Mouse (Mus musculus): ENCODE measurements around the gene Crkl. TPM values are rescaled to one million over a fixed set of nuclear protein-coding genes. Genes with fewer than 3 reads are reported as not detected.

Gene Crkl
- polyA plus RNA-seq, 1 experiment from 2014 or later, result 20.1 TPM

DNA sequence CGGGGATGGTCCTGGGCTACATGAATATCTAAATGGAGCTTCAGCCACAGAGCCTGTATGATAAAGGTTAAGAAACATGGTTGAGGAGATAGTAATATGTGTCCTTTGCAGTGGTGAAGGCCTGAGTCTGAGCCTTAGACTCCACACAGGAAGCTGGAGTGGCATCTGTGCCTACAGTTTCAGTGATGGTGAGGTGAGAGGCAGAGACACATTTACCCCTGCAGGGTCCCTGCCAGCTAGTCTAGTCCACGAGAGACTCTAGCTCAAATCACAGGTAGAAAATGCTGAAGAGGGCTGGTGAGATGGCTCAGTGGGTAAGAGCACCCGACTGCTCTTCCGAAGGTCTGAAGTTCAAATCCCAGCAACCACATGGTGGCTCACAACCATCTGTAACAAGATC is 23.5 kb downstream of the Crkl start:
- 87% methylated on average over 4 of the region's 4 CpGs for WGBS (ENCODE audit: insufficient replicate concordance)
- H3K36me3 ChIP-seq (replicated peaks; ENCODE audit: insufficient read depth, low read length), result peaks cover 29% of the 10 kb centered on the region

DNA sequence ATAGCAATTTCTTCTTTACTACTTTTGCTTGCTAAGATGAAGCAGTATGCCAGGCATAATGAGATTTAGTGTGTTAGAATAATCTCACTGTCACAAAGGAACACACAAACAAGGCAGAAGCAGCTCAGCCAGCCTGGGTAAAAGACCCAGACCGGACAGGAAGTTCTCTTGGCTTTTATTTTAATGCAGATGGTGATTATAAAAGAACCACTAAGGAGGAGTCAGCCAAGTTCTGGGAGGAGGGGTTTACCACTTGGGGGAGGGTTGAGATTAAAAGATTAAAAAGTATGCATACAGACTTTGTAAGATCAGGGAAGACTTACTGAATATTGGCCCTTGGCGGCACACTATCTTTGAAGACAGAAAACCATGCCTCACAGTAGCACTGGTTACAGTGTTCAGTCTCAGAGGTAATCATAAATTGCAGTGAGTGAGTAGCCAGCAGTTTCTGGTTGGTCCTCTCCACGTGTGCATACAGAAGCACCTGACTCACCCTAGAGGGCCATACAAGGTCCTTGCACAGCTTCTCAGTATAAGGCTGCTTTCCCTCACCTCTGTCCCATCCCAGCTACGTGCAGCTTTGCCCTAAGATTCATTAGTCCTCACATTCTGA is 26.6 kb downstream of the Crkl start:
- no peak overlapping the region for H3K9ac ChIP-seq (replicated peaks)
- TF ChIP-seq CTCF (IDR thresholded peaks at IDR 0.05; ENCODE audit: low read depth) (no peak), EP300 (IDR thresholded peaks at IDR 0.05; ENCODE audit: low read depth) (no peak)
- no peak overlapping the region for H3K4me3 ChIP-seq (ENCODE audit: low read depth, low read length)
- H3K27me3 ChIP-seq (ENCODE audit: insufficient read depth, low read length), result no peaks in the 10 kb centered on the region
- ATAC-seq, result no peak
- no peaks in the 10 kb centered on the region for H3K9me3 ChIP-seq (ENCODE audit: low read length)
- H3K4me2 ChIP-seq (ENCODE audit: low read depth, low read length), result no peak overlapping the region
- H3K27ac ChIP-seq (ENCODE audit: low read depth), result no peak overlapping the region
- H3K4me1 ChIP-seq (ENCODE audit: insufficient read depth), result peaks cover 7% of the 10 kb centered on the region; the same call in 1 of the 2 replicates
- 57% methylated on average over 4 of the region's 4 CpGs for whole genome bisulfite sequencing (ENCODE audit: insufficient replicate concordance)
- no peak for DNase-seq
- peaks cover 26% of the 10 kb centered on the region for H3K36me3 ChIP-seq (replicated peaks; ENCODE audit: insufficient read depth, low read length)

More for the DNA sequence above, 23.5 kb downstream of the Crkl start:
- no peak overlapping the region for H3K4me3 ChIP-seq (ENCODE audit: low read depth, low read length)
- H3K4me1 ChIP-seq (ENCODE audit: insufficient read depth), result 0 out of 2 replicates have a peak, but pooled peaks cover 4% of the 10 kb centered on the region
- DNase-seq (no peak), ATAC-seq (no peak)
- no peak overlapping the region for H3K4me2 ChIP-seq (ENCODE audit: low read depth, low read length)
- TF ChIP-seq CTCF (IDR thresholded peaks at IDR 0.05; ENCODE audit: low read depth) (no peak), EP300 (IDR thresholded peaks at IDR 0.05; ENCODE audit: low read depth) (no peak)
- H3K9me3 ChIP-seq (ENCODE audit: low read length), result no peaks in the 10 kb centered on the region
- H3K27ac ChIP-seq (ENCODE audit: low read depth), result no peak overlapping the region
- H3K27me3 ChIP-seq (ENCODE audit: insufficient read depth, low read length), result no peaks in the 10 kb centered on the region
- no peak overlapping the region for H3K9ac ChIP-seq (replicated peaks)

DNA sequence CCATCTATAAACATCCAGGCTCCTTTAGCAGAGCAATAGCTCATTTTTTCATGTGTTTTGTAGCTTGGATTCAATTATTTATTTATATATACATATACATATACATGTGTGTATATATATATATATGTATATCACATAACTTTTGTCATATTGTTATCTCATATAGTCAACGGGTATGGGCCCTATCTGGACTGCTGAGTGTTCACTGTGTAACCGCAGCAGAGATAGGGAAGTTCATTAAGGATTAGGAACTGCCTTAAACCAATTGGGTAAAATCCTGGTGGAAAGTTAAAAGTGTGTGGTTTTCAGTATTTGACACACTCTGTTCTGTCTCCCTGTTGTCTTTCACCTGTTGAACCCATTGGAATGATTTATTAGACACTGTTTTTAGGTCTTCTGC is 29.7 kb downstream of the Crkl start:
- H3K9ac ChIP-seq (replicated peaks), result no peak overlapping the region
- DNase-seq (no peak), ATAC-seq (no peak)
- WGBS (ENCODE audit: insufficient replicate concordance), result 43% methylated on average over 2 of the region's 2 CpGs
- no peak overlapping the region for H3K4me3 ChIP-seq (ENCODE audit: low read depth, low read length)
- no peaks in the 10 kb centered on the region for H3K9me3 ChIP-seq (ENCODE audit: low read length)
- peaks cover 10% of the 10 kb centered on the region; the same call in 1 of the 2 replicates for H3K4me1 ChIP-seq (ENCODE audit: insufficient read depth)
- H3K36me3 ChIP-seq (replicated peaks; ENCODE audit: insufficient read depth, low read length), result peaks cover 34% of the 10 kb centered on the region
- H3K27me3 ChIP-seq (ENCODE audit: insufficient read depth, low read length), result no peaks in the 10 kb centered on the region
- H3K27ac ChIP-seq (ENCODE audit: low read depth), result no peak overlapping the region
- H3K4me2 ChIP-seq (ENCODE audit: low read depth, low read length), result no peak overlapping the region
- TF ChIP-seq EP300 (IDR thresholded peaks at IDR 0.05; ENCODE audit: low read depth) (no peak), CTCF (IDR thresholded peaks at IDR 0.05; ENCODE audit: low read depth) (no peak)

DNA sequence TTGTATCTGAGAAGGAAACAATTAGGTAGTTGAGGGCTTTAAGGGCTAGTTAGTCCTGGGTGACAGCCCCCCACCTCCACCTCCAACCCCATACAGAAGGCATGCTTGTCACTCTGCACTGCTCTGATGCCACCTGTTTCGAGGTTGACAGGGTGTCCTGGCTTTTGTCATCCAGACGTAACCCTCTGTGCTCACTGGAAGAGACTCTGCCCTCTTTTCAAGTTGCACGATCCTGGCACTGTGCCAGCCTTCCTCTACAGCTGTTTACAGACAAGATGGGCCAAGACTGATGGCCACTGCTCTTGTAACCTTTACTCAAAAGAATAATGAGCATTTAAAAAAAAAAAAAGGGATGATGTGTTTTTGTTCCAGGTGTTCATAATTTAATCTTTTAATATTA is 34.7 kb downstream of the Crkl start:
- DNase-seq (peak; percentile 85), ATAC-seq (peak; percentile 74)
- H3K9ac ChIP-seq (replicated peaks), result no peak overlapping the region
- WGBS (ENCODE audit: insufficient replicate concordance), result 38% methylated on average over 3 of the region's 3 CpGs
- H3K4me3 ChIP-seq (ENCODE audit: low read depth, low read length), result no peak overlapping the region
- no peaks in the 10 kb centered on the region for H3K9me3 ChIP-seq (ENCODE audit: low read length)
- 0 out of 2 replicates have a peak, but pooled peaks cover 4% of the 10 kb centered on the region for H3K27me3 ChIP-seq (ENCODE audit: insufficient read depth, low read length)
- TF ChIP-seq EP300 (IDR thresholded peaks at IDR 0.05; ENCODE audit: low read depth), result no peak
- TF ChIP-seq CTCF (IDR thresholded peaks at IDR 0.05; ENCODE audit: low read depth), result no peak
- no peak overlapping the region for H3K27ac ChIP-seq (ENCODE audit: low read depth)
- H3K4me1 ChIP-seq (ENCODE audit: insufficient read depth), result peaks cover 17% of the 10 kb centered on the region
- H3K4me2 ChIP-seq (ENCODE audit: low read depth, low read length), result no peak overlapping the region
- H3K36me3 ChIP-seq (replicated peaks; ENCODE audit: insufficient read depth, low read length), result peaks cover 35% of the 10 kb centered on the region

DNA sequence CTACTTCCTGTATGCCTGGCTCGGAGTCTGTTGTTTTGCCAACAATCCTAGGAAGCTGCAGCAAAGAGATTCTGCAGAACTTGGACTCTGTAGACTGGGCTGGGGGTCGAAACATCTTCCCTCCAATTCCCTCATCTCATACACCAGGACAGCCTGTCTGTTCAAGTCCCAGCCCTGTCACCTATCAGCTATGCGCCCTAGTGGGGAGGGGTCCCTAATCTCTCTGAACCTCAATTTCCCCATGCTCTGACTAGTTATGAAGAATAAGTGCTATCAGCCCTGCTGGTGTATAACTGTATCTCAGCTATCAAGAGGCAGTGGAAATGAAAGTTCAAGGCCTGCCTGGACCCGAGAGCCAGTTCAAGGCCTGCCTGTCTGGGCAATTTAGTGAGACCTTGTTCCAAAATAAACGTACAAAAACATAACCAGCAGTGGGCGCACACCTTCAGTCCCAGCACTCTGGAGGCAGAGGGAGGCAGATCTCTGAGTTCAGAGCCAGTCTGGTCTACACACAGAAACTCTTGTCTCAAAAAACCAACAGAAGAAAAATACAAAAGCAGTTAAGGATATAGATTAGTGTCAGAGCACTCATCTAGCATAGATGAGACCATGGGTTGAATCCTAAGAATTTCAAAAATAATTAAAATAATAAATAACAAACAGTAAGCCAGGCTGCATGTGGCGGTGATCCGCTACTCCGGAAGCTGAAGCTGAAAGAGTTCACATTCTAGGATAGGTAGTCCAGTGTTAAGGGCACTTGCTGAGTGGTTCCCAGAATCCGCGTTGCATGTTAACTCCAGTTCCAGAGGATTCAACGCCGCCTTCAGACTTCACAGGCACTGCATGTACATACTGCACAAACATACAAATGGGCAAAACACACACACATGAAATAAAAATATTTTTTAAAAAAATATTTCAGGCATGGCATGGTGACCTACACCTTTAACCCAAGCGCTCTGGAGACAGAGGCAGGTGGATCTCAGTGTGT is 37.0 kb downstream of the Crkl start:
- Histone ChIP-seq H3K4me2 (ENCODE audit: low read depth, low read length) (peak overlapping the region; percentile 87), H3K27ac (ENCODE audit: low read depth) (0 out of 2 replicates have a peak overlapping the region, but pooled peaks have one; percentile 18), H3K9ac (replicated peaks) (peak overlapping the region; percentile 61), H3K4me1 (ENCODE audit: insufficient read depth) (peaks cover 14% of the 10 kb centered on the region), H3K9me3 (ENCODE audit: low read length) (no peaks in the 10 kb centered on the region), H3K27me3 (ENCODE audit: insufficient read depth, low read length) (0 out of 2 replicates have a peak, but pooled peaks cover 4% of the 10 kb centered on the region), H3K4me3 (ENCODE audit: low read depth, low read length) (peak overlapping the region; percentile 53), H3K36me3 (replicated peaks; ENCODE audit: insufficient read depth, low read length) (peaks cover 26% of the 10 kb centered on the region)
- TF ChIP-seq EP300 (IDR thresholded peaks at IDR 0.05; ENCODE audit: low read depth) (no peak), CTCF (IDR thresholded peaks at IDR 0.05; ENCODE audit: low read depth) (peak; percentile 51)
- 48% methylated on average over 14 of the region's 14 CpGs for WGBS (ENCODE audit: insufficient replicate concordance)
- ATAC-seq (no peak; the same call in 1 of the 2 replicates), DNase-seq (no peak)

Measured in liver, postnatal 0 days (tissue).